Comparison of ENCODE assay signal across 8 mouse cellular contexts in the genomic region with DNA sequence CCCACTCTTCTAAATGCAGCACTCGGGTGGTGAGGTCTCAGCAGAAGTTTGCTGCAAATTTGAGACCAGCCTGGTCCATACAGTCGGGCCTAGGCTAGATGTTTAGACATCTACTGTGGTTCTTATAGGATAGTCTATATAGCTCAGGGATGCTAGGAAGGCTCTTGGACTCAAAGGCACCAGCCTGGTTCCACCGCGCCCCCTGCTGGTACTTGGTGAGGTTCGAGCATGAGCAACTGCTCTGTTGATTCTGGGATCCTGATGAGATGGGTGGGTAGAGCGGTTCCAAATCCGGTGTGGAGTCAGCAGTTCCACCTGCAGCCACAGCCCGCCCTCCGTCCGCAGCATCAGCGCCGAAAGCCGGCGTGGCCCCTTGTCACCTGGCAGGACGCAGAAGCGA. TPM values are rescaled to one million over a fixed set of nuclear protein-coding genes. Genes with fewer than 3 reads are reported as not detected.
A peak's percentile ranks its signal among the peaks of the same experiment; 100 is the strongest.
DNase-seq lines count a peak whose midpoint lies in the region; ATAC-seq lines count a peak whose summit lies in the region.

No protein-coding gene starts in this region.

- no peak for ATAC-seq in midbrain, embryonic 15.5 days (replicated peaks)
- peak; percentile 74; the same call in 1 of the 2 replicates for ATAC-seq in cerebellum, adult (ENCODE audit: insufficient number of reproducible peaks, low FRiP score, low TSS enrichment)
- ATAC-seq in limb, embryonic 13.5 days (ENCODE audit: low FRiP score, low read depth) = no peak
- peak; percentile 57; the same call in 1 of the 2 replicates for ATAC-seq in neutrophil, adult 5-6 weeks (ENCODE audit: extremely low read depth, insufficient number of reproducible peaks, low FRiP score, poor library complexity, severe bottlenecking)

- WGBS in midbrain, embryonic 10.5 days = 31% methylated on average over 16 of the region's 16 CpGs
- 33% methylated on average over 16 of the region's 16 CpGs for WGBS in midbrain, embryonic 15.5 days
- WGBS in limb, embryonic 13.5 days = 30% methylated on average over 16 of the region's 16 CpGs

- no peaks in the 10 kb centered on the region for H3K9me3 ChIP-seq in midbrain, embryonic 10.5 days (replicated peaks)
- no peaks in the 10 kb centered on the region for H3K9me3 ChIP-seq in midbrain, embryonic 15.5 days
- no peaks in the 10 kb centered on the region for H3K9me3 ChIP-seq in limb, embryonic 13.5 days

- H3K4me1 ChIP-seq in midbrain, embryonic 10.5 days = 0 out of 2 replicates have a peak, but pooled peaks cover 4% of the 10 kb centered on the region
- peaks cover 4% of the 10 kb centered on the region; the same call in 1 of the 2 replicates for H3K4me1 ChIP-seq in midbrain, embryonic 15.5 days
- H3K4me1 ChIP-seq in limb, embryonic 13.5 days = peaks cover 11% of the 10 kb centered on the region

- DNase-seq in midbrain, embryonic 10.5 days (ENCODE audit: low spot score) = peak; percentile 58
- peak; percentile 44 to 78 for DNase-seq in frontal cortex, postnatal 10 days (ENCODE audit: low spot score in 2 of 2)
- peak; percentile 79 for DNase-seq in kidney, adult 9 months
- peak; percentile 95 for DNase-seq in testis, postnatal 10 days (ENCODE audit: low spot score)

- no peaks in the 10 kb centered on the region for H3K36me3 ChIP-seq in midbrain, embryonic 10.5 days
- no peaks in the 10 kb centered on the region for H3K36me3 ChIP-seq in midbrain, embryonic 15.5 days (replicated peaks)
- no peaks in the 10 kb centered on the region for H3K36me3 ChIP-seq in limb, embryonic 13.5 days

- no peak overlapping the region for H3K27ac ChIP-seq in midbrain, embryonic 10.5 days (replicated peaks)
- H3K27ac ChIP-seq in midbrain, embryonic 15.5 days = no peak overlapping the region
- no peak overlapping the region for H3K27ac ChIP-seq in limb, embryonic 13.5 days

- H3K9ac ChIP-seq in midbrain, embryonic 15.5 days = no peak overlapping the region
- H3K9ac ChIP-seq in limb, embryonic 13.5 days = no peak overlapping the region

- H3K4me3 ChIP-seq in midbrain, embryonic 10.5 days = no peak overlapping the region
- H3K4me3 ChIP-seq in midbrain, embryonic 15.5 days = no peak overlapping the region
- no peak overlapping the region for H3K4me3 ChIP-seq in limb, embryonic 13.5 days

- H3K27me3 ChIP-seq in midbrain, embryonic 10.5 days (ENCODE audit: low read depth, poor library complexity, severe bottlenecking) = no peaks in the 10 kb centered on the region
- H3K27me3 ChIP-seq in midbrain, embryonic 15.5 days (replicated peaks) = no peaks in the 10 kb centered on the region
- H3K27me3 ChIP-seq in limb, embryonic 13.5 days = no peaks in the 10 kb centered on the region

- no peak overlapping the region for H3K4me2 ChIP-seq in midbrain, embryonic 15.5 days
- 0 out of 2 replicates have a peak overlapping the region, but pooled peaks have one; percentile 16 for H3K4me2 ChIP-seq in limb, embryonic 13.5 days (replicated peaks)

RNA-seq across cellular contexts. Expression of a gene that starts 4.2 kb away (rescaled TPM):
- polyA plus RNA-seq in midbrain, embryonic 10.5 days (2016; fragmentation: Nextera tagmentation; extraction: Ambion mirVana) = 1.6 and 2.9 TPM in 2 replicates
- 7.7 and 8.7 TPM in 2 replicates for polyA plus RNA-seq in midbrain, embryonic 15.5 days (2015; fragmentation: Nextera tagmentation; extraction: Ambion mirVana)
- polyA plus RNA-seq in limb, embryonic 13.5 days (2015; fragmentation: Nextera tagmentation; extraction: Ambion mirVana) = 9.3 and 9.9 TPM in 2 replicates
- total RNA-seq in neutrophil, adult 5-6 weeks (2017) = 29.6 and 36.0 TPM in 2 replicates

RNA-seq across cellular contexts. Expression of a gene that starts 14.2 kb away (rescaled TPM):
- polyA plus RNA-seq in midbrain, embryonic 10.5 days (2016; fragmentation: Nextera tagmentation; extraction: Ambion mirVana) = 11.5 and 13.2 TPM in 2 replicates
- polyA plus RNA-seq in midbrain, embryonic 15.5 days (2015; fragmentation: Nextera tagmentation; extraction: Ambion mirVana) = 8.1 and 8.4 TPM in 2 replicates
- polyA plus RNA-seq in limb, embryonic 13.5 days (2015; fragmentation: Nextera tagmentation; extraction: Ambion mirVana) = 12.3 and 13.1 TPM in 2 replicates
- 15.1 and 15.5 TPM in 2 replicates for total RNA-seq in neutrophil, adult 5-6 weeks (2017)

RNA-seq across cellular contexts. Expression of a gene that starts 34.3 kb away (rescaled TPM):
- not detected in 2 replicates for polyA plus RNA-seq in midbrain, embryonic 10.5 days (2016; fragmentation: Nextera tagmentation; extraction: Ambion mirVana)
- polyA plus RNA-seq in midbrain, embryonic 15.5 days (2015; fragmentation: Nextera tagmentation; extraction: Ambion mirVana) = 0.10 and 0.18 TPM in 2 replicates
- polyA plus RNA-seq in limb, embryonic 13.5 days (2015; fragmentation: Nextera tagmentation; extraction: Ambion mirVana) = not detected in 2 replicates
- total RNA-seq in neutrophil, adult 5-6 weeks (2017) = not detected in 2 replicates

RNA-seq across cellular contexts. Expression of a gene that starts 41.5 kb away (rescaled TPM):
- polyA plus RNA-seq in midbrain, embryonic 10.5 days (2016; fragmentation: Nextera tagmentation; extraction: Ambion mirVana) = 15.3 and 16.9 TPM in 2 replicates
- polyA plus RNA-seq in midbrain, embryonic 15.5 days (2015; fragmentation: Nextera tagmentation; extraction: Ambion mirVana) = 23.6 and 24.0 TPM in 2 replicates
- 14.9 and 17.6 TPM in 2 replicates for polyA plus RNA-seq in limb, embryonic 13.5 days (2015; fragmentation: Nextera tagmentation; extraction: Ambion mirVana)
- 20.5 and 28.3 TPM in 2 replicates for total RNA-seq in neutrophil, adult 5-6 weeks (2017)

RNA-seq across cellular contexts. Expression of a gene that starts 60.0 kb away (rescaled TPM):
- 7.9 and 8.9 TPM in 2 replicates for polyA plus RNA-seq in midbrain, embryonic 10.5 days (2016; fragmentation: Nextera tagmentation; extraction: Ambion mirVana)
- polyA plus RNA-seq in midbrain, embryonic 15.5 days (2015; fragmentation: Nextera tagmentation; extraction: Ambion mirVana) = 7.4 and 7.9 TPM in 2 replicates
- polyA plus RNA-seq in limb, embryonic 13.5 days (2015; fragmentation: Nextera tagmentation; extraction: Ambion mirVana) = 7.1 and 9.5 TPM in 2 replicates
- total RNA-seq in neutrophil, adult 5-6 weeks (2017) = 5.4 and 6.1 TPM in 2 replicates

Comparison
In these comparisons a context has a peak if more than half of its experiments do, and no peak if none do; other contexts are left out.
1. ATAC-seq: peak in cerebellum, adult (single experiment) and neutrophil, adult 5-6 weeks (single experiment); none in midbrain, embryonic 15.5 days (single experiment) and limb, embryonic 13.5 days (single experiment).
2. Peak in every context shown above with its lines, with median percentiles within 50 percentile points of each other: DNase-seq.